Mouse (Mus musculus): ENCODE results near the gene Rhbdl1. TPM values are rescaled to one million over a fixed set of nuclear protein-coding genes. Genes with fewer than 3 reads are reported as not detected.

Gene Rhbdl1
- polyA plus RNA-seq, 1 experiment from 2014 or later, result 1.7 TPM

GRCm38 (mm10) chr17:25831451-25832281, 5.4 kb downstream of the Rhbdl1 start:
- ATAC-seq (replicated peaks; ENCODE audit: extremely low read depth, insufficient read depth, low FRiP score), result no peak
- peaks cover 26% of the 10 kb centered on the region for H3K36me3 ChIP-seq (ENCODE audit: control insufficient read depth, insufficient read depth)
- WGBS, result 47% methylated on average over 21 of the region's 21 CpGs

GRCm38 (mm10) chr17:25830806-25831431, 6.2 kb downstream of the Rhbdl1 start:
- no peaks in the 10 kb centered on the region for H3K27me3 ChIP-seq (ENCODE audit: control insufficient read depth, insufficient read depth, low read length)
- no peaks in the 10 kb centered on the region for H3K9me3 ChIP-seq (replicated peaks; ENCODE audit: control insufficient read depth, low read length)
- 87% methylated on average over 14 of the region's 14 CpGs for WGBS
- no peak for ATAC-seq (replicated peaks; ENCODE audit: extremely low read depth, insufficient read depth, low FRiP score)
- no peak overlapping the region; the same call in 1 of the 2 replicates for H3K4me2 ChIP-seq (ENCODE audit: low read depth, low read length)
- H3K27ac ChIP-seq (ENCODE audit: low read length), result no peak overlapping the region
- no peak overlapping the region for H3K9ac ChIP-seq (ENCODE audit: low read length)
- peaks cover 56% of the 10 kb centered on the region for H3K4me1 ChIP-seq (ENCODE audit: control insufficient read depth, insufficient read depth, low read length)
- peaks cover 33% of the 10 kb centered on the region for H3K36me3 ChIP-seq (ENCODE audit: control insufficient read depth, insufficient read depth)
- no peak overlapping the region for H3K4me3 ChIP-seq (ENCODE audit: low read length)

More at GRCm38 (mm10) chr17:25831451-25832281, 5.4 kb downstream of the Rhbdl1 start:
- Histone ChIP-seq H3K4me2 (ENCODE audit: low read depth, low read length) (peak overlapping the region; percentile 98), H3K4me3 (ENCODE audit: low read length) (peak overlapping the region; percentile 90), H3K27me3 (ENCODE audit: control insufficient read depth, insufficient read depth, low read length) (no peaks in the 10 kb centered on the region), H3K4me1 (ENCODE audit: control insufficient read depth, insufficient read depth, low read length) (peaks cover 64% of the 10 kb centered on the region), H3K9ac (ENCODE audit: low read length) (peak overlapping the region; percentile 97), H3K9me3 (replicated peaks; ENCODE audit: control insufficient read depth, low read length) (no peaks in the 10 kb centered on the region), H3K27ac (ENCODE audit: low read length) (peak overlapping the region; percentile 99)

- WGBS, result 80% methylated on average over 4 of the region's 4 CpGs
- H3K27ac ChIP-seq (ENCODE audit: low read length), result no peak overlapping the region
Observed at GRCm38 (mm10) chr17:25830200-25830753, 6.8 kb downstream of the Rhbdl1 start.

GRCm38 (mm10) chr17:25829558-25830017, 7.5 kb downstream of the Rhbdl1 start:
- WGBS, result 31% methylated on average over 8 of the region's 8 CpGs
- peaks cover 48% of the 10 kb centered on the region for H3K4me1 ChIP-seq (ENCODE audit: control insufficient read depth, insufficient read depth, low read length)
- peaks cover 36% of the 10 kb centered on the region for H3K36me3 ChIP-seq (ENCODE audit: control insufficient read depth, insufficient read depth)
- peak overlapping the region; percentile 68 for H3K4me3 ChIP-seq (ENCODE audit: low read length)
- no peaks in the 10 kb centered on the region for H3K9me3 ChIP-seq (replicated peaks; ENCODE audit: control insufficient read depth, low read length)
- peak overlapping the region; percentile 77 for H3K4me2 ChIP-seq (ENCODE audit: low read depth, low read length)
- H3K27me3 ChIP-seq (ENCODE audit: control insufficient read depth, insufficient read depth, low read length), result no peaks in the 10 kb centered on the region
- ATAC-seq (replicated peaks; ENCODE audit: extremely low read depth, insufficient read depth, low FRiP score), result no peak
- H3K27ac ChIP-seq (ENCODE audit: low read length), result peak overlapping the region; percentile 87
- peak overlapping the region; percentile 89 for H3K9ac ChIP-seq (ENCODE audit: low read length)

More at GRCm38 (mm10) chr17:25830200-25830753, 6.8 kb downstream of the Rhbdl1 start:
- no peak overlapping the region for H3K4me2 ChIP-seq (ENCODE audit: low read depth, low read length)
- H3K36me3 ChIP-seq (ENCODE audit: control insufficient read depth, insufficient read depth), result peaks cover 36% of the 10 kb centered on the region
- no peak overlapping the region; the same call in 1 of the 2 replicates for H3K4me3 ChIP-seq (ENCODE audit: low read length)
- H3K27me3 ChIP-seq (ENCODE audit: control insufficient read depth, insufficient read depth, low read length), result no peaks in the 10 kb centered on the region
- no peaks in the 10 kb centered on the region for H3K9me3 ChIP-seq (replicated peaks; ENCODE audit: control insufficient read depth, low read length)
- no peak overlapping the region for H3K9ac ChIP-seq (ENCODE audit: low read length)
- ATAC-seq (replicated peaks; ENCODE audit: extremely low read depth, insufficient read depth, low FRiP score), result no peak
- peaks cover 50% of the 10 kb centered on the region for H3K4me1 ChIP-seq (ENCODE audit: control insufficient read depth, insufficient read depth, low read length)

- under 1% methylated on average over 32 of the region's 32 CpGs for WGBS
- H3K27ac ChIP-seq (ENCODE audit: low read length), result peak within 1 kb of the TSS; percentile 87
- no peaks in the 10 kb centered on the region for H3K27me3 ChIP-seq (ENCODE audit: control insufficient read depth, insufficient read depth, low read length)
- H3K9me3 ChIP-seq (replicated peaks; ENCODE audit: control insufficient read depth, low read length), result no peaks in the 10 kb centered on the region
- H3K36me3 ChIP-seq (ENCODE audit: control insufficient read depth, insufficient read depth), result peaks cover 36% of the 10 kb centered on the region
- H3K4me1 ChIP-seq (ENCODE audit: control insufficient read depth, insufficient read depth, low read length), result peaks cover 48% of the 10 kb centered on the region
- peak within 1 kb of the TSS; percentile 89 for H3K9ac ChIP-seq (ENCODE audit: low read length)
- no peak for ATAC-seq (replicated peaks; ENCODE audit: extremely low read depth, insufficient read depth, low FRiP score)
- peak within 1 kb of the TSS; percentile 77 for H3K4me2 ChIP-seq (ENCODE audit: low read depth, low read length)
- peak within 1 kb of the TSS; percentile 68 for H3K4me3 ChIP-seq (ENCODE audit: low read length)
Observed at GRCm38 (mm10) chr17:25828712-25829557, 8.2 kb downstream of the Rhbdl1 start, which contains the start of gene Jmjd8. Jmjd8 (plus strand) TSS chr17:25828867.

GRCm38 (mm10) chr17:25828223-25828594, 8.9 kb downstream of the Rhbdl1 start:
- peak overlapping the region; percentile 77 for H3K4me2 ChIP-seq (ENCODE audit: low read depth, low read length)
- peak overlapping the region; percentile 89; the same call in 1 of the 2 replicates for H3K9ac ChIP-seq (ENCODE audit: low read length)
- 81% methylated on average over 8 of the region's 8 CpGs for WGBS
- no peaks in the 10 kb centered on the region for H3K9me3 ChIP-seq (replicated peaks; ENCODE audit: control insufficient read depth, low read length)
- H3K27me3 ChIP-seq (ENCODE audit: control insufficient read depth, insufficient read depth, low read length), result no peaks in the 10 kb centered on the region
- ATAC-seq (replicated peaks; ENCODE audit: extremely low read depth, insufficient read depth, low FRiP score), result no peak
- peak overlapping the region; percentile 68 for H3K4me3 ChIP-seq (ENCODE audit: low read length)
- H3K4me1 ChIP-seq (ENCODE audit: control insufficient read depth, insufficient read depth, low read length), result peaks cover 48% of the 10 kb centered on the region
- peak overlapping the region; percentile 87 for H3K27ac ChIP-seq (ENCODE audit: low read length)
- peaks cover 36% of the 10 kb centered on the region for H3K36me3 ChIP-seq (ENCODE audit: control insufficient read depth, insufficient read depth)

- ATAC-seq (replicated peaks; ENCODE audit: extremely low read depth, insufficient read depth, low FRiP score), result no peak
- 93% methylated on average over 22 of the region's 22 CpGs for WGBS
- H3K4me2 ChIP-seq (ENCODE audit: low read depth, low read length), result no peak overlapping the region
- no peak overlapping the region for H3K4me3 ChIP-seq (ENCODE audit: low read length)
- no peak overlapping the region for H3K9ac ChIP-seq (ENCODE audit: low read length)
- H3K27me3 ChIP-seq (ENCODE audit: control insufficient read depth, insufficient read depth, low read length), result no peaks in the 10 kb centered on the region
- no peaks in the 10 kb centered on the region for H3K9me3 ChIP-seq (replicated peaks; ENCODE audit: control insufficient read depth, low read length)
- H3K27ac ChIP-seq (ENCODE audit: low read length), result no peak overlapping the region
- peaks cover 36% of the 10 kb centered on the region for H3K36me3 ChIP-seq (ENCODE audit: control insufficient read depth, insufficient read depth)
- H3K4me1 ChIP-seq (ENCODE audit: control insufficient read depth, insufficient read depth, low read length), result peaks cover 48% of the 10 kb centered on the region
Observed at GRCm38 (mm10) chr17:25827546-25828222, 9.4 kb downstream of the Rhbdl1 start.

- H3K36me3 ChIP-seq (ENCODE audit: control insufficient read depth, insufficient read depth), result peaks cover 36% of the 10 kb centered on the region
- no peak overlapping the region for H3K27ac ChIP-seq (ENCODE audit: low read length)
- H3K9me3 ChIP-seq (replicated peaks; ENCODE audit: control insufficient read depth, low read length), result no peaks in the 10 kb centered on the region
- H3K4me2 ChIP-seq (ENCODE audit: low read depth, low read length), result no peak overlapping the region
- 90% methylated on average over 13 of the region's 13 CpGs for WGBS
- no peak for ATAC-seq (replicated peaks; ENCODE audit: extremely low read depth, insufficient read depth, low FRiP score)
- peaks cover 47% of the 10 kb centered on the region for H3K4me1 ChIP-seq (ENCODE audit: control insufficient read depth, insufficient read depth, low read length)
- peaks cover 4% of the 10 kb centered on the region; the same call in 1 of the 2 replicates for H3K27me3 ChIP-seq (ENCODE audit: control insufficient read depth, insufficient read depth, low read length)
- H3K4me3 ChIP-seq (ENCODE audit: low read length), result no peak overlapping the region
- no peak overlapping the region for H3K9ac ChIP-seq (ENCODE audit: low read length)
Observed at GRCm38 (mm10) chr17:25827011-25827410, 10.1 kb downstream of the Rhbdl1 start.
